Mouse (Mus musculus) heart, adult 9 months (tissue): ENCODE results near the gene Vmn1r191.
A peak's percentile ranks its signal among the peaks of the same experiment; 100 is the strongest.
"Not testable (repeated sequence)": the region's sequence is repeated elsewhere in the genome, so short reads cannot be mapped to it uniquely, and the experiment has no call there.

Source experiments
- DNase-seq, 2 experiments: peaks; one replicate each; pipeline ENCODE4 v3.0.0; 2022; ENCODE audit warnings: low spot score in 2 of 2

Vmn1r191 gene

GRCm38 (mm10) chr13:22183869-22184268, at the start of gene Vmn1r191:
Gene Vmn1r191 (minus strand): TSS chr13:22183969.
- DNase-seq: no peak

GRCm38 (mm10) chr13:22223060-22223459, 39.3 kb upstream of the Vmn1r191 start, which contains the start of gene Vmn1r193:
Gene Vmn1r193 (minus strand): TSS chr13:22223160.
- DNase-seq: not testable (repeated sequence)

- not testable (repeated sequence) for DNase-seq
Observed at GRCm38 (mm10) chr13:22192756-22193155, 9.0 kb upstream of the Vmn1r191 start.

GRCm38 (mm10) chr13:22191041-22191440, 7.3 kb upstream of the Vmn1r191 start, which contains the start of gene Vmn1r192:
Gene Vmn1r192 (minus strand): TSS chr13:22191141.
- no peak for DNase-seq

DNA sequence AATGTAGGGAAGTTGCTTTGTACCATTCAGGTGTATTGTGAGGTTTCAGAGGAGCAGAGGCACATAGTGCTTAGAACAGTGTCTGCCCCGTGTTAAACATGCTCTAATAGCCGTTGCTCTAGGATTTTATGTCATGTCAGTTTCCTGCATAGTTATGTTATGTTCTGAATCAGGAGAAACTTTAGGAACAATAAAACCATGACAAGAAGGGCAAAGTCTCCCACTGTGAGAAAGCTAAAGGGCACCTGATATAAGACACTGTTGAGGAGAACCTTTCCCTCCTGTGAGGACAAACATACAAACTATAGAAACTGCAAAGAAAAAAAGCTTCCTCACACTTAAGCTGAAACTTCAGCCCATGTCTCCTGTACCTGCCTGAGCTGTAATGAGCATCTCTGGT, 6.6 kb upstream of the Vmn1r191 start:
- no peak for DNase-seq

GRCm38 (mm10) chr13:22189313-22189712, 5.5 kb upstream of the Vmn1r191 start:
- DNase-seq: no peak

DNA sequence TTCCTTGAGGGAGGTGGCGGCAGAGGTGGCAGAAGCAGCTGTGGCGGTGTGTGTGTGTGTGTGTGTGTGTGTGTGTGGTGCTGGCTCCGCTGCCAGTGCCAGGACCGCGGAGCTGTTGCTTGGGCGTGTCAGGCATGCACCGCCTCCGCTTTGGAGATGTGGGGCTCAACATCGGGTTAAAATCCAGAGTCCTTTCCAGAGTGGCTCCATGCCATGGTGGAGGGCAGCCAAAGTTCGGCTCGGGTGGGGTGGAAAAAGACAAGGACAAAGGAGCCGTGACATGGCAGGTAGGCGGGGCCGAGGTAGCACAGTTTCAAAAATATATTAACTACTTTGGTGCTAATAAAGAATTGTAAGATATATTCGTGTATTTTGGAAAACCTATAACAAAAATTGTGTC, 15.4 kb downstream of the Vmn1r191 start:
- peak; percentile 3 to 7 for DNase-seq

DNA sequence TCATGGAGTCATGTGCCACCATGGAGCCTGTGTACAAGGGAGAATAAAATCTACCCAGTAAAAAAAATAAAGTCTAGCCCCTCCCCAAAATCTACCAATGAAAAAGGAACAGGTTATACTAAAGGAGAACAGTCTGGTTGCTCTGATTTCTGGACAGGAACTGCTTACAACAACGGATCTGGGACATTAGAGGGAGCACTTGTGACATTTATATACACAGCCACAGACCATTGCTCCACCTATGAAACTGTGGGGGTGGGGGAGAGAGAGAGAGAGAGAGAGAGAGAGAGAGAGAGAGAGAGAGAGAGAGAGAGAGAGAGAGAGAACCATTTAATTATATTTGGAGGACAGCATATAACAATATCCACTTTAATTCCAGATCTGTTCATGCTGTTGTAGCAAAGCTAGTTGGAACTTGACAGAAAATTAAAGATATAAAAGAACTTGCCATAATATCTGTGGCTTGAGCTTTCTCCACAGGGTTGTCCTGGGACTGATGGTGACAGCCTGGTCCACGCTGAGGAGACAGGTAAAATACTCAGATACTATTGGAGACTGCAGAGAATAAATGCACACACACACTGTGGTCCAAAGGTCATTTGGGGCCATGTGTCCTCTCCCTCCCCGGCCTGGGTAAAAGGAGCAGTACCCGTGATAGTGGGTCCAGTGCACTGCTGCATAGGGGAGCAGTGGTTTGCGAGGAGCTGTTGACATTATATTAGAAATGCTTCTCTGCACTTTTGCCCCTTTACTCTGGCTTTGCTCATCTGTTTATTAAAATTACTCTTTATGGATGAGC, 47.1 kb downstream of the Vmn1r191 start:
- not testable (repeated sequence) for DNase-seq
